Mouse (Mus musculus) thymus, postnatal 14 days (tissue): Measurements from ENCODE around the gene Lrp4.

ENCODE experiments used
- DNase-seq: peaks from one replicate; pipeline ENCODE4 v3.0.0; 2021

The Lrp4 gene

GRCm38 (mm10) chr2:91454434-91454833, 2.9 kb upstream of the Lrp4 start:
- DNase-seq: no peak

GRCm38 (mm10) chr2:91455826-91456225, 1.5 kb upstream of the Lrp4 start:
- DNase-seq: no peak

- no peak for DNase-seq
Measured at GRCm38 (mm10) chr2:91456491-91457100, 715 bp upstream of the Lrp4 start.

- no peak for DNase-seq
Measured at GRCm38 (mm10) chr2:91457656-91458251, 443 bp downstream of the Lrp4 start.

GRCm38 (mm10) chr2:91458252-91458672, 951 bp downstream of the Lrp4 start:
- no peak for DNase-seq

- DNase-seq: no peak
Measured at GRCm38 (mm10) chr2:91458673-91459391, 1.5 kb downstream of the Lrp4 start.

- DNase-seq: no peak
Measured at GRCm38 (mm10) chr2:91460076-91460475, 2.8 kb downstream of the Lrp4 start.

- DNase-seq: no peak
Measured at GRCm38 (mm10) chr2:91460771-91461170, 3.5 kb downstream of the Lrp4 start.

- DNase-seq: no peak
Measured at GRCm38 (mm10) chr2:91461341-91461740, 4.0 kb downstream of the Lrp4 start.

- DNase-seq: no peak
Measured at GRCm38 (mm10) chr2:91462196-91462595, 4.9 kb downstream of the Lrp4 start.

- DNase-seq: no peak
Measured at GRCm38 (mm10) chr2:91462681-91463080, 5.4 kb downstream of the Lrp4 start.

- no peak for DNase-seq
Measured at GRCm38 (mm10) chr2:91465934-91466333, 8.6 kb downstream of the Lrp4 start.

- DNase-seq: no peak
Measured at GRCm38 (mm10) chr2:91467613-91468012, 10.3 kb downstream of the Lrp4 start.

GRCm38 (mm10) chr2:91470055-91470647, 12.8 kb downstream of the Lrp4 start:
- DNase-seq: no peak

- DNase-seq: no peak
Measured at GRCm38 (mm10) chr2:91474358-91474757, 17.0 kb downstream of the Lrp4 start.

- no peak for DNase-seq
Measured at GRCm38 (mm10) chr2:91475791-91476190, 18.5 kb downstream of the Lrp4 start.

- DNase-seq: no peak
Measured at GRCm38 (mm10) chr2:91476251-91476661, 18.9 kb downstream of the Lrp4 start.

- DNase-seq: no peak
Measured at GRCm38 (mm10) chr2:91476841-91477240, 19.5 kb downstream of the Lrp4 start.

- no peak for DNase-seq
Measured at GRCm38 (mm10) chr2:91480399-91480801, 23.1 kb downstream of the Lrp4 start.

- peak; percentile 40 for DNase-seq
Measured at GRCm38 (mm10) chr2:91480805-91481514, 23.6 kb downstream of the Lrp4 start.

GRCm38 (mm10) chr2:91484698-91485097, 27.4 kb downstream of the Lrp4 start:
- no peak for DNase-seq

- DNase-seq: no peak
Measured at GRCm38 (mm10) chr2:91485256-91485655, 27.9 kb downstream of the Lrp4 start.

- peak; percentile 40 for DNase-seq
Measured at GRCm38 (mm10) chr2:91487295-91487694, 30.0 kb downstream of the Lrp4 start.
